Mouse (Mus musculus) skeletal muscle tissue, adult 2 months (tissue): ENCODE results near the gene Rasgef1c.
A peak's percentile ranks its signal among the peaks of the same experiment; 100 is the strongest.

ENCODE experiments used
- DNase-seq: peaks from one replicate; pipeline ENCODE4 v3.0.0-alpha.2; 2012; ENCODE audit warnings: low read depth, low spot score

Rasgef1c gene

GRCm38 (mm10) chr11:49901659-49902458, at the start of gene Rasgef1c:
Gene Rasgef1c, plus strand, starts transcription at chr11:49901835.
- DNase-seq, result no peak

GRCm38 (mm10) chr11:49855144-49855543, 46.5 kb upstream of the Rasgef1c start:
- no peak for DNase-seq

- DNase-seq, result no peak
Measured at GRCm38 (mm10) chr11:49861139-49861538, 40.5 kb upstream of the Rasgef1c start.

- DNase-seq, result no peak
Measured at GRCm38 (mm10) chr11:49863926-49864325, 37.7 kb upstream of the Rasgef1c start.

- no peak for DNase-seq
Measured at GRCm38 (mm10) chr11:49867320-49867719, 34.3 kb upstream of the Rasgef1c start.

- DNase-seq, result no peak
Measured at GRCm38 (mm10) chr11:49869762-49870161, 31.9 kb upstream of the Rasgef1c start.

GRCm38 (mm10) chr11:49871914-49872313, 29.7 kb upstream of the Rasgef1c start:
- DNase-seq, result no peak

- no peak for DNase-seq
Measured at GRCm38 (mm10) chr11:49872779-49873178, 28.9 kb upstream of the Rasgef1c start.

GRCm38 (mm10) chr11:49876948-49877817, 24.5 kb upstream of the Rasgef1c start:
- DNase-seq, result no peak

- DNase-seq, result no peak
Measured at GRCm38 (mm10) chr11:49879950-49880642, 21.5 kb upstream of the Rasgef1c start.

- no peak for DNase-seq
Measured at GRCm38 (mm10) chr11:49883394-49883793, 18.2 kb upstream of the Rasgef1c start.

- DNase-seq, result no peak
Measured at GRCm38 (mm10) chr11:49888469-49888868, 13.2 kb upstream of the Rasgef1c start.

GRCm38 (mm10) chr11:49891993-49892392, 9.6 kb upstream of the Rasgef1c start:
- DNase-seq, result no peak

GRCm38 (mm10) chr11:49893806-49894205, 7.8 kb upstream of the Rasgef1c start:
- no peak for DNase-seq

GRCm38 (mm10) chr11:49895966-49896590, 5.6 kb upstream of the Rasgef1c start:
- no peak for DNase-seq

- no peak for DNase-seq
Measured at GRCm38 (mm10) chr11:49900043-49900442, 1.6 kb upstream of the Rasgef1c start.

- no peak for DNase-seq
Measured at GRCm38 (mm10) chr11:49900962-49901658, 525 bp upstream of the Rasgef1c start.

- peak; percentile 11 for DNase-seq
Measured at GRCm38 (mm10) chr11:49903333-49903732, 1.7 kb downstream of the Rasgef1c start.

GRCm38 (mm10) chr11:49918521-49919180, 17.0 kb downstream of the Rasgef1c start:
- DNase-seq, result no peak

- DNase-seq, result no peak
Measured at GRCm38 (mm10) chr11:49919304-49919703, 17.7 kb downstream of the Rasgef1c start.
